Mouse (Mus musculus): ENCODE data around the gene Fyb.

DNA sequence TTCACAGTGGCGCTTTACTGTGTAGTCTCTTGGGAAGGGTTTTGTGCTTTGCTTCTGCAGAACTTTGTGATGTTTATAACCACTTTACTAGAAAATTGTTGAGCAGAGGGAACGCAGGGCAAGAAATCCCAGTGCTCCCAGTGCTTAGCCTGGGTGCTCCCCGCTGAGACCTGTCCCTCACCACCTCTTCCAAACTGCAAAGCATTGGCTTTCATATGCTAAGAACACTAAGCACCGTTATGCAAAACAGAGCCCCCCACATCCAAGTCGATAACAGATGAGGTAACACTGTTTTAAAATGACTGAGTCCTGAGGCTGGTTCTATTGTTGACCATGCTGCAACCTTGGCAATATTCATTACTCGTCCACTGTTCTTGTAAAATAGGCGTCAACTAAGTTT, 141.3 kb downstream of the Fyb start:
- no peak for TF ChIP-seq CTCF (IDR thresholded peaks at IDR 0.05; ENCODE audit: control insufficient read depth, insufficient read depth, insufficient read length)
- no peak for TF ChIP-seq MYOG (IDR thresholded peaks at IDR 0.05; ENCODE audit: control insufficient read depth, extremely low read depth, insufficient read length)
- no peak for TF ChIP-seq MYOD1 (IDR thresholded peaks at IDR 0.05; ENCODE audit: control insufficient read depth, insufficient read length, low read depth)
- no peak for TF ChIP-seq MAX (IDR thresholded peaks at IDR 0.05)
